Mouse (Mus musculus) limb, embryonic 14.5 days (tissue): ENCODE data around the gene Cklf. TPM values are rescaled to one million over a fixed set of nuclear protein-coding genes. Genes with fewer than 3 reads are reported as not detected.

Experiments used
- ATAC-seq: fragments of 200-750 bp; cut with Nextera tagmentation; 2 replicates; pipeline ENCODE4 v1.8.0; 2017; ENCODE audit warnings: low read depth, moderate number of reproducible peaks, moderate TSS enrichment; ENCODE audit not compliant: low FRiP score
- DNase-seq: peaks from one replicate; pipeline ENCODE4 v3.0.0-alpha.2; 2015; ENCODE audit warnings: low spot score
- H3K27ac ChIP-seq: fragments of 300-500 bp; sonication (generic); replicated peaks from 2 replicates; pipeline ENCODE4 v1.5.1; 2014; ENCODE audit warnings: low read depth, mild to moderate bottlenecking, low read length, moderate library complexity, mixed read lengths
- H3K27me3 ChIP-seq: fragments of 300-500 bp; sonication (generic); 2 replicates; pipeline ENCODE4 v1.6.1; 2014; ENCODE audit warnings: low read length, mixed read lengths; ENCODE audit not compliant: control insufficient read depth, insufficient read depth
- H3K36me3 ChIP-seq: fragments of 300-500 bp; sonication (generic); 2 replicates; pipeline ENCODE4 v1.6.1; 2014; ENCODE audit warnings: mild to moderate bottlenecking, low read length, moderate library complexity, mixed read lengths; ENCODE audit not compliant: control insufficient read depth, insufficient read depth
- H3K4me1 ChIP-seq: fragments of 300-500 bp; sonication (generic); 2 replicates; pipeline ENCODE4 v1.6.1; 2014; ENCODE audit warnings: antibody characterized with exemption, low read length, mixed read lengths; ENCODE audit not compliant: control insufficient read depth, insufficient read depth
- H3K4me2 ChIP-seq: fragments of 300-500 bp; sonication (generic); replicated peaks from 2 replicates; pipeline ENCODE4 v1.6.1; 2014; ENCODE audit warnings: low read depth, mild to moderate bottlenecking, low read length, moderate library complexity; ENCODE audit not compliant: severe bottlenecking
- H3K4me3 ChIP-seq: fragments of 300-500 bp; sonication (generic); replicated peaks from 2 replicates; pipeline ENCODE4 v1.5.1; 2014; ENCODE audit warnings: low read length
- H3K9ac ChIP-seq: fragments of 300-500 bp; sonication (generic); 2 replicates; pipeline ENCODE4 v1.6.1; 2014; ENCODE audit warnings: mild to moderate bottlenecking, low read depth, low read length, moderate library complexity; ENCODE audit not compliant: severe bottlenecking
- H3K9me3 ChIP-seq: fragments of 300-500 bp; sonication (generic); 2 replicates; pipeline ENCODE4 v1.6.1; 2016; ENCODE audit warnings: low read length; ENCODE audit not compliant: control insufficient read depth
- POLR2A ChIP-seq: fragments of 200-500 bp; IDR thresholded peaks from 2 replicates; pipeline ENCODE4 v1.8.0; 2012; ENCODE audit warnings: inconsistent platforms, mild to moderate bottlenecking, moderate library complexity, borderline replicate concordance; ENCODE audit not compliant: insufficient read depth, insufficient read length; ENCODE audit errors: extremely low read depth
- WGBS: fragments of 180-500 bp; shearing (Covaris S2); extraction: QIAGEN DNeasy Blood & Tissue Kit; methylation state at CpG from one replicate; pipeline ENCODE4 v1.1.7; 2014; 5-methylcytosine and 5-hydroxymethylcytosine counted together
- polyA plus RNA-seq, 2 experiments: library from polyadenylated mRNA; depleted of rRNA in 1 of 2; stranded (reverse) in 1 of 2; unstranded in 1 of 2; fragments of >200 nt; fragmentation: Nextera tagmentation in 1 of 2; extraction: Ambion mirVana in 1 of 2; gene quantifications; 2 replicates each; pipeline versions ENCODE4 v1.2.1 to v1.2.3; 2012 to 2014

Gene Cklf
- polyA plus RNA-seq, 2 experiments, result 36.9 to 56.0 TPM

GRCm38 (mm10) chr8:104219079-104219478 is 31.6 kb upstream of the Cklf start:
- no peak for TF ChIP-seq POLR2A
- no peaks in the 10 kb centered on the region for H3K9me3 ChIP-seq
- no peak overlapping the region for H3K4me3 ChIP-seq
- no peaks in the 10 kb centered on the region for H3K36me3 ChIP-seq
- DNase-seq (peak; percentile 12), ATAC-seq (no peak)
- no peak overlapping the region for H3K27ac ChIP-seq
- no peaks in the 10 kb centered on the region for H3K4me1 ChIP-seq
- no peaks in the 10 kb centered on the region for H3K27me3 ChIP-seq
- no peak overlapping the region for H3K4me2 ChIP-seq
- 28% methylated on average over 11 of the region's 11 CpGs for WGBS
- H3K9ac ChIP-seq, result no peak overlapping the region

GRCm38 (mm10) chr8:104219806-104220205 is 30.9 kb upstream of the Cklf start:
- H3K4me3 ChIP-seq, result no peak overlapping the region
- H3K27ac ChIP-seq, result no peak overlapping the region
- no peak overlapping the region for H3K4me2 ChIP-seq
- no peak for TF ChIP-seq POLR2A
- H3K36me3 ChIP-seq, result no peaks in the 10 kb centered on the region
- DNase-seq, result peak; percentile 79
- H3K4me1 ChIP-seq, result no peaks in the 10 kb centered on the region
- WGBS, result 46% methylated on average over 5 of the region's 5 CpGs
- no peaks in the 10 kb centered on the region; the same call in 1 of the 2 replicates for H3K9me3 ChIP-seq
- H3K9ac ChIP-seq, result no peak overlapping the region
- H3K27me3 ChIP-seq, result no peaks in the 10 kb centered on the region
- ATAC-seq, result peak; percentile 68; the same call in 1 of the 2 replicates

- peaks cover 60% of the 10 kb centered on the region for H3K36me3 ChIP-seq
- no peak overlapping the region for H3K9ac ChIP-seq
- no peak for TF ChIP-seq POLR2A
- no peaks in the 10 kb centered on the region; the same call in 1 of the 2 replicates for H3K9me3 ChIP-seq
- H3K4me1 ChIP-seq, result no peaks in the 10 kb centered on the region
- H3K27ac ChIP-seq, result no peak overlapping the region
- no peaks in the 10 kb centered on the region for H3K27me3 ChIP-seq
- ATAC-seq, result no peak
- no peak overlapping the region for H3K4me2 ChIP-seq
- 91% methylated on average over 5 of the region's 5 CpGs for WGBS
- DNase-seq, result no peak
- H3K4me3 ChIP-seq, result no peak overlapping the region
Measured at GRCm38 (mm10) chr8:104227048-104227447, 23.6 kb upstream of the Cklf start.

- H3K36me3 ChIP-seq, result peaks cover 87% of the 10 kb centered on the region
- H3K4me2 ChIP-seq, result no peak overlapping the region
- 95% methylated on average over 9 of the region's 9 CpGs for WGBS
- no peaks in the 10 kb centered on the region for H3K4me1 ChIP-seq
- H3K4me3 ChIP-seq, result no peak overlapping the region
- TF ChIP-seq POLR2A, result no peak
- ATAC-seq (no peak), DNase-seq (no peak)
- no peaks in the 10 kb centered on the region for H3K9me3 ChIP-seq
- no peak overlapping the region for H3K9ac ChIP-seq
- H3K27ac ChIP-seq, result no peak overlapping the region
- H3K27me3 ChIP-seq, result no peaks in the 10 kb centered on the region
Measured at GRCm38 (mm10) chr8:104230377-104230776, 20.3 kb upstream of the Cklf start.

- 97% methylated on average over 4 of the region's 4 CpGs for WGBS
- Histone ChIP-seq H3K4me1 (no peaks in the 10 kb centered on the region), H3K4me2 (no peak overlapping the region), H3K27ac (no peak overlapping the region), H3K36me3 (peaks cover 91% of the 10 kb centered on the region), H3K4me3 (no peak overlapping the region), H3K9me3 (no peaks in the 10 kb centered on the region), H3K27me3 (no peaks in the 10 kb centered on the region), H3K9ac (no peak overlapping the region)
- ATAC-seq (no peak), DNase-seq (no peak)
- no peak for TF ChIP-seq POLR2A
Measured at GRCm38 (mm10) chr8:104232039-104232438, 18.6 kb upstream of the Cklf start.

GRCm38 (mm10) chr8:104232919-104233318 is 17.7 kb upstream of the Cklf start:
- H3K9me3 ChIP-seq, result no peaks in the 10 kb centered on the region
- H3K4me3 ChIP-seq, result no peak overlapping the region
- H3K4me1 ChIP-seq, result no peaks in the 10 kb centered on the region
- no peak overlapping the region for H3K9ac ChIP-seq
- DNase-seq, result no peak
- no peak for TF ChIP-seq POLR2A
- no peak overlapping the region for H3K27ac ChIP-seq
- H3K36me3 ChIP-seq, result peaks cover 90% of the 10 kb centered on the region
- no peaks in the 10 kb centered on the region for H3K27me3 ChIP-seq
- no peak overlapping the region for H3K4me2 ChIP-seq
- no peak for ATAC-seq
- 92% methylated on average over 5 of the region's 5 CpGs for WGBS
